18 mouse cellular contexts compared by ENCODE assay signal in genomic region chr14:51942236-51942635, GRCm38 (mm10). TPM values are rescaled to one million over a fixed set of nuclear protein-coding genes. Genes with fewer than 3 reads are reported as not detected.
"Had no signal": no experiment of that assay in that cellular context is flagged by ENCODE, and none has a peak within 500 bp of the region (broad histone marks: within the 10 kb centered on the region; RNA-seq: fewer than 3 reads in every experiment).

No protein-coding gene starts in this region.

- ATAC-seq: midbrain, embryonic 16.5 days had no signal

- H3K27ac ChIP-seq: intestine, embryonic 15.5 days; layer of hippocampus, adult 2 months; left cerebral cortex, adult 2 months; limb, embryonic 15.5 days; midbrain, embryonic 12.5 days; neural tube, embryonic 15.5 days; stomach, postnatal 0 days had no signal

- H3K4me3 ChIP-seq: intestine, embryonic 15.5 days; layer of hippocampus, adult 2 months; left cerebral cortex, adult 2 months; limb, embryonic 15.5 days; liver, embryonic 15.5 days; midbrain, embryonic 12.5 days; neural tube, embryonic 15.5 days had no signal

- DNase-seq: kidney, adult 18-20 months; kidney, postnatal 10 days; kidney, postnatal 4 days; lung, embryonic 14.5 days; lung, postnatal 10 days; lung, postnatal 4 days had no signal

RNA-seq across cellular contexts. Expression of gene Rnase13, which starts 19.7 kb away (rescaled TPM):
- total RNA-seq: layer of hippocampus, adult 2 months; left cerebral cortex, adult 2 months; left cerebral cortex, postnatal 14 days; megakaryocyte-erythroid progenitor cell, adult 5-6 weeks had no signal

RNA-seq across cellular contexts. Expression of gene Tppp2, which starts 24.0 kb away (rescaled TPM):
- total RNA-seq: layer of hippocampus, adult 2 months; layer of hippocampus, postnatal 14 days; left cerebral cortex, adult 2 months; left cerebral cortex, postnatal 14 days; megakaryocyte-erythroid progenitor cell, adult 5-6 weeks had no signal
